ENCODE assay signal across 8 mouse cellular contexts in the genomic region with DNA sequence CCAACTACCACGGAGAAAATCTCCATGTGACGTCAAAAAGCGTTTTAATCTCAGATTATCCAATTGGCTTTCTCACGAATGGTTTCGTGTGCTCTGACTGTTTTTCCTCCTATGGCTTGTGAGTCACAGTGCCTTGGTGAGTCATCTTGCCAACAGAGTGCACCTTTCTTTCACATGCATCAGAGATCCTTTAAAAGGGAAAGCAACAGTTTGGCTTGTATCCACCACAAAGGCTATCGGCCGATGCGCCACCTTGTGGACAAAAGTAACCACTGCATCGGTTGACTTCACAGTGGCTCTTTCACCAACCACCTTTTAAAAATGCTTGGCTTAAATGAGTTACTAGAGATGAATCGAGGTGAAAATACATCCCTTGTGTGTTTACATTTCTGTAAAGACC.
A peak's percentile ranks its signal among the peaks of the same experiment; 100 is the strongest.
DNase-seq lines count a peak whose midpoint lies in the region; ATAC-seq and TF ChIP-seq lines count a peak whose summit lies in the region.

No protein-coding gene starts in this region.

- intact Hi-C loops in gastrocnemius, postnatal 14 days (cut with DNase I; ENCODE audit: low total_unique reads) = loop anchor here (10.0 kb wide), 1 partner anchor 435 kb away; no protein-coding TSS in a partner anchor

- TF ChIP-seq RAD21 in CH12.LX (IDR thresholded peaks at IDR 0.05; ENCODE audit: low read depth, low read length) = peak; percentile 64

- no peaks in the 10 kb centered on the region for H3K9me3 ChIP-seq in CH12.LX (replicated peaks; ENCODE audit: low read length)
- no peaks in the 10 kb centered on the region for H3K9me3 ChIP-seq in lung, embryonic 15.5 days

- no peaks in the 10 kb centered on the region for H3K27me3 ChIP-seq in CH12.LX (replicated peaks)
- H3K27me3 ChIP-seq in lung, embryonic 15.5 days = no peaks in the 10 kb centered on the region

- dilution Hi-C loops in CH12.LX (cut with MboI; ENCODE audit: extremely low pct_ligation_motif_present, extremely low pct_unique_long_range_greater_than_20kb, low sequenced_read_pairs) = no loop called here

- no peak overlapping the region for H3K9ac ChIP-seq in CH12.LX (ENCODE audit: insufficient read depth, low read depth)
- H3K9ac ChIP-seq in lung, embryonic 15.5 days = no peak overlapping the region

- ATAC-seq in lung, embryonic 15.5 days (ENCODE audit: borderline replicate concordance, extremely low read depth, low FRiP score, low TSS enrichment) = no peak

- DNase-seq in CH12.LX (ENCODE audit: extremely low read depth) = peak; percentile 80
- peak; percentile 70 to 73 for DNase-seq in adrenal gland, adult 18-20 months (ENCODE audit: low spot score in 2 of 2)
- DNase-seq in gastrocnemius, postnatal 14 days = peak; percentile 51
- peak; percentile 67 to 84 for DNase-seq in kidney, postnatal 36 days
- peak; percentile 85 for DNase-seq in retina, embryonic 14.5 days (ENCODE audit: low spot score)
- peak; percentile 52 to 73 for DNase-seq in urinary bladder, postnatal 4 days (ENCODE audit: low spot score in 2 of 2)

- no peak overlapping the region for H3K27ac ChIP-seq in CH12.LX (ENCODE audit: insufficient read depth, low read depth)
- H3K27ac ChIP-seq in cortical plate, adult 2 months (ENCODE audit: insufficient read depth, low read length) = no peak overlapping the region
- H3K27ac ChIP-seq in lung, embryonic 15.5 days = no peak overlapping the region

- in situ Hi-C loops in CH12.LX (cut with MboI; ENCODE audit: low pct_ligation_motif_present, low pct_unique_long_range_greater_than_20kb, low sequenced_read_pairs) = loop anchor here (25.0 kb wide), 2 partner anchors 298 to 448 kb away; no protein-coding TSS in a partner anchor

- peak overlapping the region in 1 of 3 experiments; percentile 39 for H3K4me3 ChIP-seq in CH12.LX (replicated peaks in 1 of 3; ENCODE audit: low read depth in 2 of 3, low read length in 2 of 3, poor library complexity in 1 of 3)
- peak overlapping the region; percentile 0; the same call in 1 of the 2 replicates for H3K4me3 ChIP-seq in cortical plate, adult 2 months (ENCODE audit: insufficient read depth, low read length)
- H3K4me3 ChIP-seq in lung, embryonic 15.5 days = no peak overlapping the region

- H3K4me1 ChIP-seq in CH12.LX (ENCODE audit: control insufficient read depth in 1 of 2, insufficient read depth in 2 of 2) = peaks cover 2 to 11% of the 10 kb centered on the region in 2 experiments; a peak in 3 of 4 replicates
- H3K4me1 ChIP-seq in cortical plate, adult 2 months (ENCODE audit: control insufficient read depth, insufficient read depth, low read length) = no peaks in the 10 kb centered on the region; the same call in 1 of the 2 replicates
- peaks cover 28% of the 10 kb centered on the region; the same call in 1 of the 2 replicates for H3K4me1 ChIP-seq in lung, embryonic 15.5 days

- H3K79me2 ChIP-seq in CH12.LX (replicated peaks; ENCODE audit: control insufficient read depth, extremely low read depth, insufficient read depth, poor library complexity, severe bottlenecking) = no peaks in the 10 kb centered on the region

- no peak for TF ChIP-seq EP300 in CH12.LX (IDR thresholded peaks at IDR 0.05; ENCODE audit: low read length)

- WGBS in lung, embryonic 15.5 days = 29% methylated on average over 10 of the region's 10 CpGs

- H3K36me3 ChIP-seq in CH12.LX (replicated peaks in 1 of 2; ENCODE audit: control insufficient read depth in 1 of 2, insufficient read depth in 1 of 2, low read length in 1 of 2) = no peaks in the 10 kb centered on the region
- H3K36me3 ChIP-seq in lung, embryonic 15.5 days = no peaks in the 10 kb centered on the region

- TF ChIP-seq POLR2A in CH12.LX (IDR thresholded peaks at IDR 0.05; ENCODE audit: low read depth, low read length) = no peak
- no peak for TF ChIP-seq POLR2A in cortical plate, adult 2 months (IDR thresholded peaks at IDR 0.05; ENCODE audit: extremely low read depth, insufficient read depth, low read length)

- peak overlapping the region; percentile 60; the same call in 1 of the 2 replicates for H3K4me2 ChIP-seq in CH12.LX (ENCODE audit: insufficient read depth, low read depth, poor library complexity, severe bottlenecking)
- peak overlapping the region; percentile 7; the same call in 1 of the 2 replicates for H3K4me2 ChIP-seq in lung, embryonic 15.5 days

- peak; percentile 90 to 91 for TF ChIP-seq CTCF in CH12.LX (conservative IDR thresholded peaks at IDR 0.05 in 1 of 2, IDR thresholded peaks at IDR 0.05 in 1 of 2; ENCODE audit: low read depth in 2 of 2, low read length in 2 of 2)
- peak; percentile 88 for TF ChIP-seq CTCF in cortical plate, adult 2 months (IDR thresholded peaks at IDR 0.05; ENCODE audit: extremely low read depth, insufficient read depth, low read length)

TF ChIP-seq in CH12.LX, 34 proteins besides CTCF, POLR2A, EP300 and RAD21:
- TF ChIP-seq TCF12 (IDR thresholded peaks at IDR 0.05; ENCODE audit: low read depth, low read length) (no peak), CHD2 (IDR thresholded peaks at IDR 0.05; ENCODE audit: low read length) (no peak), ZMIZ1 (IDR thresholded peaks at IDR 0.05; ENCODE audit: low read depth, low read length) (no peak), TBP (conservative IDR thresholded peaks at IDR 0.05; ENCODE audit: low read depth, low read length) (no peak), USF2 (conservative IDR thresholded peaks at IDR 0.05; ENCODE audit: low read depth, low read length) (no peak), PAX5 (IDR thresholded peaks at IDR 0.05; ENCODE audit: low read length) (no peak), JUN (IDR thresholded peaks at IDR 0.05; ENCODE audit: insufficient read depth, low read depth, low read length) (no peak; the same call in 1 of the 2 replicates), IRF4 (IDR thresholded peaks at IDR 0.05; ENCODE audit: low read depth, low read length) (no peak), ETS1 (conservative IDR thresholded peaks at IDR 0.05; ENCODE audit: low read depth, low read length) (peak; percentile 61), CHD1 (IDR thresholded peaks at IDR 0.05; ENCODE audit: low read depth, low read length) (no peak), USF1 (IDR thresholded peaks at IDR 0.05; ENCODE audit: low read depth, low read length) (no peak), KAT2A (IDR thresholded peaks at IDR 0.05; ENCODE audit: insufficient replicate concordance, low read length) (no peak), GABPA (IDR thresholded peaks at IDR 0.05; ENCODE audit: insufficient replicate concordance, low read depth, low read length) (no peak), NRF1 (IDR thresholded peaks at IDR 0.05; ENCODE audit: low read depth, low read length) (no peak), NELFE (IDR thresholded peaks at IDR 0.05; ENCODE audit: low read depth, low read length) (no peak), SMC3 (IDR thresholded peaks at IDR 0.05; ENCODE audit: low read depth, low read length) (peak; percentile 94), RCOR1 (conservative IDR thresholded peaks at IDR 0.05; ENCODE audit: low read depth, low read length) (no peak), MAX (IDR thresholded peaks at IDR 0.05; ENCODE audit: low read length) (no peak), MAFK (IDR thresholded peaks at IDR 0.05; ENCODE audit: insufficient replicate concordance, low read length) (no peak), MXI1 (IDR thresholded peaks at IDR 0.05; ENCODE audit: low read depth, low read length) (no peak), MAZ (IDR thresholded peaks at IDR 0.05; ENCODE audit: low read depth, low read length) (no peak), MEF2A (IDR thresholded peaks at IDR 0.05; ENCODE audit: borderline replicate concordance, low read depth, low read length) (peak; percentile 58; the same call in 1 of the 2 replicates), UBTF (IDR thresholded peaks at IDR 0.05; ENCODE audit: low read depth, low read length) (no peak), JUND (conservative IDR thresholded peaks at IDR 0.05; ENCODE audit: low read depth, low read length) (peak; percentile 33; the same call in 1 of the 2 replicates), POLR2AphosphoS2 (IDR thresholded peaks at IDR 0.05; ENCODE audit: low read depth, low read length) (no peak), E2F4 (IDR thresholded peaks at IDR 0.05; ENCODE audit: insufficient replicate concordance, low read depth, low read length) (no peak), MYC (IDR thresholded peaks at IDR 0.05; ENCODE audit: low read depth, low read length) (no peak), HCFC1 (IDR thresholded peaks at IDR 0.05; ENCODE audit: low read depth, low read length) (no peak), ZKSCAN1 (IDR thresholded peaks at IDR 0.05; ENCODE audit: borderline replicate concordance, low read depth, low read length) (no peak), BHLHE40 (IDR thresholded peaks at IDR 0.05; ENCODE audit: low read depth, low read length) (peak; percentile 78), ELF1 (IDR thresholded peaks at IDR 0.05; ENCODE audit: low read depth, low read length) (no peak), SIN3A (IDR thresholded peaks at IDR 0.05; ENCODE audit: low read length) (no peak), ZC3H11A (IDR thresholded peaks at IDR 0.05; ENCODE audit: low read depth, low read length) (peak; percentile 52; the same call in 1 of the 2 replicates), ZNF384 (IDR thresholded peaks at IDR 0.05; ENCODE audit: low read depth, low read length) (no peak)
